Mouse (Mus musculus) adrenal gland, postnatal 4 days (tissue): Measurements from ENCODE around the gene Slc22a30. TPM values are rescaled to one million over a fixed set of nuclear protein-coding genes. Genes with fewer than 3 reads are reported as not detected.
"Not testable (repeated sequence)": the region's sequence is repeated elsewhere in the genome, so short reads cannot be mapped to it uniquely, and the experiment has no call there.

Experiments
- DNase-seq, 2 experiments: peaks; one replicate each; pipeline ENCODE4 v3.0.0; 2021 to 2022; ENCODE audit warnings: low spot score in 2 of 2, mixed read lengths in 2 of 2
- long read RNA-seq, 2 experiments: library from polyadenylated mRNA; stranded (forward); transcript quantifications; one replicate each; pipeline ENCODE4 v2.0.0; 2021
- total RNA-seq, 2 experiments: library from RNA; stranded (reverse); gene quantifications; 2 replicates each; pipeline ENCODE4 v1.2.3; 2021

Slc22a30 gene
- under 1 TPM in 1 of 2 experiments, not detected in 1; 0.42 TPM for total RNA-seq
- long read RNA-seq, experiment 1 = 0 reads
- long read RNA-seq, experiment 2 = 0 reads

DNA sequence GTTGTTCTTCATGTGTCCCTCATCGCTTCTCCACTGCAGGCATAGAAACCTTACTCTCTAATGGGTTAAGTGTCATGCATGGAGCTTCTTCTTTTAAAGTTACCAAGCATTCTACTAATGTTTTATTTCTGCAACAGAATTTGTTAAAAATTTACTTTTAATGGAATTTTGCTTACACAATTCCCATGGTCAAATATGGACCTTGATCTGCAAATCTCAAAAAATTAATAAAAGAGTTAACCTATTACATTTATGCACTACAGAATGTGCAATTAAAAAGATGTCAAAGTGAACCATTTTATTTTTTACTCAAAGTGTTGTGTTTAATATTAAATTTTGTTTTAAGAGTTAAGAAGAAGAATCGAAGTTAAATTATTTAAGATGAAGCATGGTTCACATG, at the start of gene Slc22a30:
TSS of gene Slc22a30 (minus strand) at position 101 of the 400 bp plus-strand sequence.
- not testable (repeated sequence) for DNase-seq

DNA sequence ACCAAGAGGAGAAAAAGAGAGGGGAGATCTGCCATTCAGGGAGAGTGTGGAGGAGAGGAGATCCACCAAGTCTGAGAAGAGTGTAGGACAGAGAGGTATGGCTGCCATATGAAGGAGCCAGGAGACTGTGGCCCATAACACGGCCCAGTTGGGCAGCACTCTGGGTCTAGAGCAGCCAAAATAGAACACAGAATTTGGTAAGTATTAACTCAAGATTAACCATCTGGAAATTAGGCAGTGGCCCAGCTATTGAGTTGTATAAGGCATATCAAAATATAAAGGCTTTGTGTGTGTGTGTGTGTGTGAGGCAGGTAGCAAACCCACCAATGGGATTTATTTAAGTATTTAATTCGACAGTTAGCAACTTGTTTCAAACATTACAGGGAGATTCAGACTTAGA, 43.4 kb upstream of the Slc22a30 start:
- DNase-seq = no peak

- DNase-seq = no peak
Measured at GRCm38 (mm10) chr19:8447516-8447915, 42.6 kb upstream of the Slc22a30 start.

GRCm38 (mm10) chr19:8431051-8431662, 26.2 kb upstream of the Slc22a30 start:
- no peak for DNase-seq

GRCm38 (mm10) chr19:8407290-8408021, 2.5 kb upstream of the Slc22a30 start:
- DNase-seq = not testable (repeated sequence)

Other genes starting within 250 kb of the Slc22a30 start
- 1 to 10 TPM in 1 of 2 experiments, not detected in 1; 2.0 TPM for gene Slc22a29, start 186.2 kb downstream of the Slc22a30 start, total RNA-seq
- 10 to 100 TPM in 1 of 2 experiments, under 1 TPM in 1; 0.87 to 12.2 TPM for gene Slc22a8, start 186.1 kb upstream of the Slc22a30 start, total RNA-seq
- 1 to 10 TPM in 1 of 2 experiments, under 1 TPM in 1; 0.20 to 7.5 TPM for gene Slc22a6, start 212.9 kb upstream of the Slc22a30 start, total RNA-seq